Mouse (Mus musculus): Measurements from ENCODE around the gene Cd63.

Gene Cd63

DNA sequence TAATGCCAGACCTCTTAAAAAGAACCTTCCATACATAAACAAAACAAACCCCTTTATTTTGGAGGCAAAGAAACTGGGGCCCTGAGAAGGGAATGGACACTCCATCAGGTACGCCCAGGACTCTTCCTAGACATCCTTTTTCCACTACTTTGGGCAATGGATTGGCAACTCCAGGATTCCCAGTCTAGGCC, 21.9 kb downstream of the Cd63 start, which contains the start of gene Rdh5:
TSS of gene Rdh5 (minus strand) at position 67 of the 191 bp plus-strand sequence.
- in situ Hi-C loops (cut with MboI, MseI) = loop anchor here (25.0 kb wide), 1 partner anchor 1885 kb away; the partner anchor contains the start of genes Cyp27b1, Eef1akmt3, Mettl1 and Tsfm

DNA sequence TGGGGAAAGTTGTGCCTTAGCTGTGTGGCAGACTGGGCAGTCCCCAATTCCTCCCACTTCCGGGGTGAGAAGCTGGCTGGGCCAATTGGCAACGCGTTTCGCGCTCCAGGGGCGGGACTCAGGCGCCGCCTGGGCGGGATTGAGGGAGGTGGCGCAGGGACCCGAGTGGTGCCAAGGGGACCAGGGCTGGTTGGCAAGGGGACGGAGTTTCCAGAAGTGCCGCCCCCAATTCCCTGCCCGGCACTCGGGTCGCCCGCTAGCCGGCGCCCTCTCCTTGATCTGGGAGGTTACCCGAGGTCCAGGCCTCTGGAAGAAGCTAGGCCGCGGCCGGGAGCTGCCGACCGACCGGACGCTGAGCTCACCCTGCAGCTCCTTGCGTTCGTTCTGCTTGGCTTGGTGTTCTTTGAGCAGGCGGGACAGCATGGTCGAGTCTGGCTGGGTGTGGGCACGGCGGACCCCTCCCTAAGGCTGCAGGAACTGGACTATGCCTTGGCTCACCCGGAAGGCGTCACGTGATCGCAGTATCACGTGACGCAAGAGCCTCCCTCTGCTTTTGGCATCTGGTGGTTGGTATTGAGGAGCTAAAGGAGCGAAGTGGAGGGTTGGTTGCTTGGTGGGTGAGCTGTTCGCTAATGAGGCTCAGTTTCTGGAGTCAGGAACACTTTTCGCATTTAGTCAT, 22.4 kb downstream of the Cd63 start:
- in situ Hi-C loops (cut with MboI, MseI) = loop anchor here (25.0 kb wide), 1 partner anchor 1886 kb away; the partner anchor contains the start of genes Cyp27b1, Eef1akmt3, Mettl1 and Tsfm

DNA sequence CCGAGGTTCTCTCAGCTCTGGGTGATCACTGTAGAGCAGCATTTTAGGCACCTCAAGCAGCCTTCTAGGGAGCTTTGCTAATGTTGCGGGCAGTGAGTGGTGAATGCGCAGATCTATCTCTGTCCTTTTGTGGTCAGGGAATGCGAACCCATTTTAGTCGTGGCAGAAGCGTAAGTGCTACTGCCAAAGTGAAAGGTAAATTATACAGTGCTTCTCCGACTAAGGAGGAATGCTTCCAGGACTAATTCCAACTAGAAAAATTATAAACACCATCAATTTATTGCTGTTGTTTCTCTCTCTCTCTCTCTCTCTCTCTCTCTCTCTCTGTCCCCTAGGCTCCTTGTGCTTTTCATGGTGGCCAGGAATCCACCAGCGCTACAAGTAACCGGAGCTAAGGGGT, 23.1 kb downstream of the Cd63 start, which contains the start of gene Bloc1s1:
TSS of gene Bloc1s1 (minus strand) at position 101 of the 400 bp plus-strand sequence.
- in situ Hi-C loops (cut with MboI, MseI) = loop anchor here (25.0 kb wide), 1 partner anchor 1887 kb away; the partner anchor contains the start of genes Cyp27b1, Eef1akmt3, Mettl1 and Tsfm

DNA sequence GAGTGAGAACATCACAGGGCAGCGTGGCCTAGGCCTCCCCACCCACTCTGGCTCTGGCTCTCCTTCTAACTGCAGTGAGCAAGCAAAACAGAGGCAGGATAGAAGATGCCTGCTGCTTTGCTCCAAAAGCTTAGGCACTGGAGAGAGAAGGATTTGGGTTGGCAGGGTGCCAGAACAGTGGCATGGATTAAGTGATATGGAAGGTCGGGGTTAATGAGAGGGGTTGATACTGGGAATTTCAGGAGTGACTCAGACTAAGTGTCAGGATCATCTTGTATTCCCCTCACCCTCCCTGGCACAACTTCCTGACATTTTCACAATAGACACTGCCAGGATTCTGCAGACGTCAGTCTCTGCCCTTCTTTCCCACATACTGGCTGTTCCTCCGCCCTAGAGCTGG, 27.6 kb downstream of the Cd63 start:
- in situ Hi-C loops (cut with MboI, MseI) = no loop called here

DNA sequence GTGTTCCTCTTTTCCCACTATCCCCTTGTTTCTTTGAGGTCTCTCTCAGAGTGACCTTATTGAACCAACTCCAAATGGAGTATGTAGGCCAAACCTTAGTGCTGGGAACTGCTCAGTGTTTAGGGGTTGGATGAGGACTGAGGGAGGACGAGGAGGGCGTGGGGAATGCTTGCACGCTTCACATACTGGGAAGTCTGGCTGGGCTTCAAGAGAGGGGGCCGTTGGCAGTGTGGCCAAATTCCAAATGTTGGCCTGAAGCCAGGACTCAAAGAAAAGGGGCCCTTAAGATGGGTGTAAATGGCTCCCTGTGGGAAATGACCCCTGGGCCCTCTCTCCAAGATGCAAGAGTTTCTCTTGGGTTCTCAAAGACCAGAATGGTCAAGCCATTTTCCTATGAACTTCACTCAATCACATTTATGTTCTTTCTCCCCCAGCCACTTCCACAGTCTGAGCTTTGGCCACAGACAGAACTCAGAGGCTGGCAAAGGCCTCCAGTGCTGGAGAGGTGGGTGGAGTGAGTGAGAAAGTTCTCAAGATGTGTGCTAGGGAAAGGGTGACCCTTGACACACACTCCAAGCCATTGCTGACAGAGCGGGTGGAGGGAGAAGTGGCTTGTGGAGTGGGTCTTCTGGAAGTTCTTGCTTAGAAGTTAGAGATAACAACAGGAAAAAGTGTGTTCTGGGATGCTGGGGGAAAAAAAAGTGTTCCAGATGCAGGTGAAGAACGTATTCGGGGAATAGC, 29.0 kb downstream of the Cd63 start:
- in situ Hi-C loops (cut with MboI, MseI) = no loop called here

DNA sequence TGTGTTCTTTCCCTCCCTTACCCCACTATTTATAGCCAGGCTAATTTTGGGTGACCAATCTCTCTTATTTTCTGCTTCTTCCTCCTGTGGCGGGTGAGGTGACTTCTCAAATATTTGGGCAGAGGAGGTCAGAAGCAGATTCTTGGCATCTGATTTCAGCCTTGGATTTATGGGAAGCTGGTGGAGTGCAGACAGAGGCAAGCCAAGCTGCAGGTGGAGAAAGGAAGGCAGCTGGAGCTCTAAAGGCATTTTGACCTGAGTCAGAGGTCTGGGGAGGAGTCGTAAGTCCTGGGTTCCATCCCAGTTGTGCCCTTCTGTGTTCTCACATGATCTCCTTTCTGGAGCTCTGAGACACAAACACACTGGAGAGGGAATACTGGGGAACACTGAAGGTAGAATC, 30.7 kb downstream of the Cd63 start:
- in situ Hi-C loops (cut with MboI, MseI) = no loop called here

DNA sequence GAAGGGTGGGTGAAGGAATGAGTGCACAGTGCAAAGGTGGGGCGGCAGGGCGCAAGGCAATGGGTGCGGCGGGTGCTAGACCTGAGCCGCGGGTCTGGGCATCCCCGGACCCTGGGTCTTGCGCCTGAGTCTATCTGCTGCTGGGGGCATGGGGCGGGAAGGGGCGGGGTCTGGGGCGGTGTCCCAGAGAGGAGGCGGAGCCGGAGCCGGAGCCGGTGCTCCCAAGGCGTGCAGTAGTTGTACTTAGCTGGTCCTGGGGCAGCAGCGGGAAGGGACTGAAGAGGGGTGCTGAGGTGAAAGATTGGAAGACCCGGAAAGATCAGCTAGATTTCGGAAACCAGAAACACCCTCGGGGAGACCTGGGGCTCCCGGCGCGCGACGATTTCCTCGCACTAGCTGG, 32.8 kb downstream of the Cd63 start, which contains the start of gene Itga7:
TSS of gene Itga7 (plus strand) at position 245 of the 400 bp plus-strand sequence.
- in situ Hi-C loops (cut with MboI, MseI) = no loop called here

DNA sequence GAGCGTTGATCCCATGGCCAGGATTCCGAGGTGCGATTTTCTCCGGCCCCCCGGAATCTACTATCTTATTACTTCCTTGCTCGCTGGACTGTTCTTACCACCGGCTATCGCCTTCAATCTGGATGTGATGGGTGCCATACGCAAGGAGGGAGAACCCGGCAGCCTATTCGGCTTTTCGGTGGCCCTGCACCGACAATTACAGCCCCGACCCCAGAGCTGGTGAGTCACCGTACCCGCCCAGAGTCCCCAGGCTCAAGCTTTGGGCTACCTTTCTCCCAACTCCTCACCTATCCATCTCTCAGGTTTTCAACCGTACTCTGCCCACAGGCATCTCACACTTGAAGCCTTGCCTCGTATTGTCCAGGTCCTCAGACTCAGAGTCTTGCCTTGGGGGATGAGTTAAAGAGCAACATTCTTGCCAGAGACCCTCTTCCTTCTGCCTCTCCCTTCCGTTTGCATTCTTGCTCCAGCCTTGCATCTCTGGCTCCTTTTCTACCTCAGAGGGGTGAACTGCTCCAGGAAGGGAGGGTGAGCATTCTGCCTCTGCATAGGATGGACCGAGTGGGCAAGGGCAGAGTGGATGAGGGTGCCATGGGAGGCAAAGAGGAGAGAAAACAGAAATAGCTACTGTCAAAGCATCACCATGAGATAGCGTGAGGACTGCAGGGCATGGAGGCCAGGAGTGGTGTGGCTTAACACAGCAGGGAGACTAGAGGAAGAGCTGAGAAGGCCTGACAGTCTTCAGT, 33.4 kb downstream of the Cd63 start:
- in situ Hi-C loops (cut with MboI, MseI) = no loop called here

DNA sequence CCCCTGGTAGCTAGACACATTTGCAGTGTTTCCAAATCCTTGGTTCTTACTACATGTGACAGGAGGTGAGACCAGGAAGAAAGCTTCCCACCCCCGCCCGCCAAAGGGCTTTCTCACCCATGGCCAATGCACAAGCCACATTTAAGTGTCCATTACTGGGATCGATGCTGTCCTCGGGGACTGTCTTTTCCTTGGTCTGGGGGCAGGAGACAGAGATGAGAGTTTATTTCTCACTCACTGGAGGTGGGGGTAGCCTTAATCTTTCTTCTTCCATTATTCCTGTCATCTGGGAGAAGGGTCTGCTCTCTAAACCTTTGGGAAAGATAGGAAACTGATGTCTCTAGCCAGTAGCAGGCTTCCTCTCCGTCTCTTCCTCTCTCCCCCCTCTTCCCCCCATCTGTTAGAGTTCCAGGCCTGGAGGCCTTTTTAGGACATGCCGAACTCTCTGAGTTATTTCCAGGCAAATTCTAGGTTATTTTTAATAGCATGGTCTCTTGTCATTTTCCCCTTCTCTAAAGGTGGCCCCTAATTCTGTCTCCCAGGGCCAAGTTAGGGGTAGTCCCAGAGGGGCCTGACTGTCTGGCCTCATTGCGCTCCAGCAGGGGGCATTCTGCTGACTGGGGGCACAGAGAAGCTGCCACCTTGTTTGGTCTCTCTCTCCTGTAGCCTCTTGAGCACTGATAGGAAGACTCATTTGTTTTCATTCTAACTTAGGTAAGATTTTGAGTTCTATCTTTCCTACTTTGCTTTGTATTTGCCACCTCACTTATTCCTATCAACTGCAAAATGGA, 34.4 kb downstream of the Cd63 start:
- in situ Hi-C loops (cut with MboI, MseI) = no loop called here

DNA sequence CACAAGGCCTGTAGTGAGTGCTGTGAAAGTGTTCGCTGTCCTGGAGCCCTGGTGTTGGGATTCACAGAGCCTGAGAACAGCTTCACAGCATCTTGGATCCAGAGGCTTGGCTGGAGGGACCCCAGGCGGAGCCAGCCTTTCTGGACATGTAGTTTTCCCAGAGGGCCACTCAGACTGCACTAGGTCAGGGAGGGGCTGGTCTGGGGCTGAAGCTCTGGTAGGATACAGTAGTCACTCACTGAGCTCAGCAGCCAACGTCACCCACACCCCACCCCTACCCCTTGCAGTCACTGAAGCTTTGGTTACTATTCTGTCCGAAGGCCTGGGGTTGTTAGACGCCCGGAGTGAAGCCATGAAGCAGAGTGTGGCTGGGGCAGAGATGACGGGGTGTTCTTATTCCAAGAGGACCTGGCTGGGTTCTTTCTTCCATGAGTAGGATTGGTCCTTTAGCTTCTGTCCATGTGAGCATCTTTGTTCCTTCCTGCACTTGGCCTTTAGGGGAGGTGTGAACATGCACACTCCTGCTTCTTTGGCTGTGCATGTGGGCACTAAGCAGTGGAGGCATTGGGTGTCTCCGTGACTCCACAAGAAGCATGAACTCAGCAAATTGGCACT, 35.1 kb downstream of the Cd63 start:
- in situ Hi-C loops (cut with MboI, MseI) = no loop called here

DNA sequence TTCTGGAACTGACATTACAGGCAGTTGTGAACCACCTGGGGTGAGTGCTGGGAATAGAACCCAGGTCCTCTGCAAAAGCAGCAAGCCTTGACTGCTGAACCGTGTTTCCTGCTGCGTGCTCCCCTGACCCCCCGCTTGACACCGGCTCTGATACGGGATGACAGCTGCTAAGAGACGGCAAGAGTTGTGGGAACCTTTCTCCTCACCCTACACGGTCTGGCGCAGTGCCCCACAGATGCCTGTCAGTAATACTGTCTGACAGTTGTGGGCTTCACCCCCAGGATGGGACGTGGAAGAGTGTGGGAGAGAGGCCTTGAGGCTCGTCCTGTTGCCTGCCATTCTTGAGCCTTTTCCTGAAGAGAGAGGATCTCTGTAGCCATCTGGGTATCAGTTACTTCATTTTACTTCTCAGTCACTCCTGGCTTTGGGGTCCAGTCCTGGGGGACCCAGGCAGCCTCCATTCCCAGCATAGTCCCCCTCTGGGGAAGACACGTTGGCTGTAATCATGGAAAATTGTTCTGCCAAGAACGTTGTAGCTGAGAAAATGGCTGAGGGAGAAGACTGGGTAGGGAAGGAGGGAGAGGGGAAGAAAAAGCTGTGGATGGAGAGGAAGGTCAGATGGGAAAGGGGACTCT, 37.1 kb downstream of the Cd63 start:
- in situ Hi-C loops (cut with MboI, MseI) = no loop called here

DNA sequence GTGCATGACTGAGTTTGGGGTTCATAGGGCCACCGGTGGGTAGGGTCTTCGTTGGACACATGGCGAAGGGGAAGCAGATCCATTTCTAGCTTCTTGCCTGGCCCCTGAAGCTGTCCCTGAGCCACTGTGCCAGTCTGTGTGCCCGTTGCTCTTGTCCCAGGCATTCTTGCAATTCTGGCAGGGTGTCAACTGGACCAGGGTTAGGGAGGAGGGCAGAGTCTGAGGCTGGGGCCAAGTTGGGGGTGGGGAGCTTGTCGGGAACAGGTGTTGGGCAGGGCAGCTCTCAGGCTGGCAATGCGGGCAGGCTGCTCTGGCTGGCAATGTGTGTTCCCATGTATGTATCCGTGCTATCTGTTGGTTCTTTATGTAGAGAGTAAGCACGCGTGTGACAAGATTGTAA, 37.7 kb downstream of the Cd63 start:
- in situ Hi-C loops (cut with MboI, MseI) = no loop called here

DNA sequence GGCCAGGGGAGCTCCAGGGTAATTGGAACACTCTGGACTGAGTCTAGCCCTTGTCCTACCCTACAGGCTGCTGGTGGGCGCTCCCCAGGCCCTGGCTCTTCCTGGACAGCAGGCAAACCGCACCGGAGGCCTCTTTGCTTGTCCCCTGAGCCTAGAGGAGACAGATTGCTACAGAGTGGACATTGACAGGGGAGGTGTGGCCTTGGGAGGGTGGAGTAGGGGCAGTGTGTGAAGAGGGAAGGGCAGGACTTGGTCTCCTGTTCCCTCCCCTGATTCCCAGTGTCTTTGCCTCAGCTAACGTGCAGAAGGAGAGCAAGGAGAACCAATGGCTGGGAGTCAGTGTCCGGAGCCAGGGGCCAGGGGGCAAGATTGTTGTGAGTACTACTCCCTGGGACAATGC, 38.2 kb downstream of the Cd63 start:
- in situ Hi-C loops (cut with MboI, MseI) = no loop called here

DNA sequence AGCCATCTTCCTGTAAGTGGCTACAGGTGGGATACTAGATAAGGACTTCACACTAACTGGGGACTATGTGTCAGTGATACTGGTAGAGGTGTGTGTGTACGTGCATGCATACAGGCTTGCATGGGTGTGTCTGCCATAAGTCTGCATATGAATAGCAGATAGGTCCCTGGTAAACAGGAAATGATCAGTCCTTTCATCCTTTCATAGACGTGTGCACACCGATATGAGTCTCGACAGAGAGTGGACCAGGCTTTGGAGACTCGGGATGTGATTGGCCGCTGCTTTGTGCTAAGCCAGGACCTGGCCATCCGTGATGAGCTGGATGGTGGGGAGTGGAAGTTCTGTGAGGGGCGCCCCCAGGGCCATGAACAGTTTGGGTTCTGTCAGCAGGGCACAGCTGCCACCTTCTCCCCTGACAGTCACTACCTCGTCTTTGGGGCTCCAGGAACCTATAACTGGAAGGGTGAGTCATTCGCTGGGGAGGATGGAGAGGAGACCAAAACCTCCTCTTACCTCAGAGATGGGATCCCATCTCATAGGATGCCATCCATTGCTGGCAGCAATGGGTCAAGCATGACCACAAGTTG, 39.8 kb downstream of the Cd63 start:
- in situ Hi-C loops (cut with MboI, MseI) = no loop called here

DNA sequence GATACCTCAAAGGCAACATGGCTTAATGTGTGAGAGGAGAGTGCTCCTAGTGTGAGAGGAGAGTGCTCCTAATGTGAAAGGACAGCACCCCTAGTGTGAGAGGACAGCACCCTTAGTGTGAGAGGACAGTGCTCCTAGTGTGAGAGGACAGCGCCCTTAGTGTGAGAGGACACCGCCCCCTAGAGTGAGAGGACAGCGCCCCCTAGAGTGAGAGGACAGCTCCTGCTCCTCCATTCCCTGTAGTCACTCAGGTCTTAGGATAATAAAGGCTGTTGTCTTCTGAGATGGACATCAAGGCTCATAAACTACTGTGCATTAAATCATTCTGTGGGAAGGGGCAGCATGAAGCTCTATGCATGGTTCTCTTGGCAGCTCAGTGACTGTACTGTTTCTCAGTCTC, 44.9 kb downstream of the Cd63 start:
- in situ Hi-C loops (cut with MboI, MseI) = no loop called here

DNA sequence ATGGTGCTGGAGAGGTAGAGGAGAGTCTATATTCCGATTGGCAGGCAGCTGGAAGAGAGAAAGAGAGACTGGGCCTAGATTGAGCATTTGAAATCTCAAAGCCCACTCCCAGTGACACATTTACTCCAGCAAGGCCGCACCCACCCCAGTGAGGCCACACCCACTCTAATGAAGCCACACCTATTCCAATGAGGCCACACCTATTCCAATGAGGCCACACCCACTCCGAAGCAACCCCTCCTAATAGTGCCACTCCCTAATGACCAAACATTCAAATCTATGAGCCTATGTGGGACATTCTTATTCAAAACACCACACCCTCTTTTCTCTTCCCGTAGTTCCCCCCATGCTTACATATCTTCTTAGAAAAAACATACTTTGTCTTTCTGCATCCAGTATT, 46.7 kb downstream of the Cd63 start:
- in situ Hi-C loops (cut with MboI, MseI) = no loop called here

DNA sequence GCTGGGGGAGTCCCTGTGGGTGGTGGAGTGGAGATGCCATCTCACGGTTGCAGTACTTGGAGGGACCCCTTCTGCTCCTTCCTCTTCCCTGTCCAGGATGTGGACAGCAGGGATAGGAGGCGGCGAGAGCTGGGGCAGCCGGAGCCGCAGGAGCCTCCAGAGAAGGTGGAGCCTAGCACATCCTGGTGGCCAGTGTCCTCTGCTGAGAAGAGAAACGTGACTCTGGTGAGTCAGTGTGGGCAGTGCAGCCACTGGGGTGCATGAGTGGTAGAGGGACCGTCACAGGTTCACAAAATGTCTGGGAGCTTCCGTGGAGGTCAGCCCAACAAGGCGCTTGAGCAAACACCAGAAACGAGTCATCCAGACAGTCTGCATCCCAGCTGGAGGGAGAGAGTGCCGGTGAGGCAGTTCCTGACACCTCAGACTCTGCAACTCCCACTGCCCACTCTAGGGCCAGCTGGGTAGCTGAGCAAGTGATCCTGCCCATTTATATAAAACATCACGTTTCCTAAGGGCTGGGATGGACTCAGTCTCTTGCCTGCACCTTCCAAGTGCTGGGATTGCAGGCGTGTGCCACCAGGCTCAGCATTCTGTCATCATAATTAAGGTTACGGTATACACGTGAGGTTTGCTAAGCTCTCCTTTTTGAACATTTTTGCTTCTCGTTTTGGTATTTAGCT, 49.6 kb downstream of the Cd63 start:
- in situ Hi-C loops (cut with MboI, MseI) = no loop called here

DNA sequence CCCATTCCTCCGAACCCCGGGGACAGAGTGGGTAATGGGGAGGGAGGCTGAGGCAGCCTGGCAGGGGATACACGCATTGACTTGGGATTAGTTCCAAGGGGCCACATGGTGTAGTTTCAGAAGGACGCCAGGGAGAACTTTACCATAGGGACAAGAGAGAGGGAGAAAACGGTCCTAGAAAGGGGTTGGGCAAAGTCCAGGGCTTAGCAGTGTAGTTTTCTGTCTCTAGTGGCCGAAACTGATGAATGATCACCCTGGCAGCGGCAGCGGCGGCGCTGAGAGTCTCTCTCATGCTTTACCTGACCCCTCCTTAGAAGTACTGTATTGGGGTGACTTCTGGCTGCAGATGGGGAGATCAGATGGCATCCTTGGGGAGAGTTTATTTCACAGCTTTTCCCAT, 57.6 kb downstream of the Cd63 start:
- in situ Hi-C loops (cut with MboI, MseI) = no loop called here

DNA sequence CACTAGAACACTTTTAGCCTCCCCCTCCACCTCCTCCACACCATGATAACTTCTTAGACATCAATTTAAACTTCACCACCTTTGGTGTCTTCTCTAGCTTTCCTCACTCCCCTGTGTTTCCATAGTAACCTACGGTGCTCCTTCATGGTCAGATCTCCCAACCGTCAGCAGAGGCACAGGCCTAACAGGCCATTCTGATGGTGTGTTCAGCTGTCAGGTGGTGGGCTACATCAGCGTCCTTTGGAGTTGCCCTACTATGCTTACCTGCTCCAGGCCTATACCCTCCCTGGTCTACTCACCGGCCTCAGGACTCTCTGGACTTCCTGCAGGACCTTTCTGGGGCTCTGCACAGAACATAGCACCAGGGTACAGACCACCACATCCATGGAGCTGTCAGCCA, 59.4 kb downstream of the Cd63 start:
- in situ Hi-C loops (cut with MboI, MseI) = no loop called here

Data from T-helper 2 cell (primary cell).